Mouse (Mus musculus) embryonic facial prominence, embryonic 11.5 days (tissue): ENCODE data around the gene St8sia2. TPM values are rescaled to one million over a fixed set of nuclear protein-coding genes. Genes with fewer than 3 reads are reported as not detected.

Experiments
- ATAC-seq: fragments of 200-750 bp; cut with Nextera tagmentation; replicated peaks from 2 replicates; pipeline ENCODE4 v1.8.0; 2017; ENCODE audit warnings: low read depth; ENCODE audit not compliant: insufficient number of reproducible peaks, low FRiP score, low TSS enrichment
- DNase-seq: peaks from one replicate; pipeline ENCODE4 v3.0.0-alpha.2; 2015; ENCODE audit warnings: low spot score
- H3K27ac ChIP-seq: fragments of 300-500 bp; sonication (generic); replicated peaks from 2 replicates; pipeline ENCODE4 v1.5.1; 2014; ENCODE audit warnings: mild to moderate bottlenecking, low read depth, low read length, control low read depth
- H3K27me3 ChIP-seq: fragments of 300-500 bp; sonication (generic); 2 replicates; pipeline ENCODE4 v1.6.1; 2014; ENCODE audit warnings: mild to moderate bottlenecking, low read length, moderate library complexity, mixed read lengths; ENCODE audit not compliant: control insufficient read depth, insufficient read depth
- H3K36me3 ChIP-seq: fragments of 300-500 bp; sonication (generic); replicated peaks from 2 replicates; pipeline ENCODE4 v1.6.1; 2014; ENCODE audit warnings: low read depth, mild to moderate bottlenecking, low read length, moderate library complexity, mixed read lengths; ENCODE audit not compliant: control insufficient read depth, insufficient read depth
- H3K4me1 ChIP-seq: fragments of 300-500 bp; sonication (generic); 2 replicates; pipeline ENCODE4 v1.6.1; 2014; ENCODE audit warnings: low read length, mixed read lengths; ENCODE audit not compliant: control insufficient read depth, insufficient read depth
- H3K4me2 ChIP-seq: fragments of 300-500 bp; sonication (generic); 2 replicates; pipeline ENCODE4 v1.6.1; 2014; ENCODE audit warnings: low read depth, mild to moderate bottlenecking, control low read depth, low read length, moderate library complexity
- H3K4me3 ChIP-seq: fragments of 300-500 bp; sonication (generic); 2 replicates; pipeline ENCODE4 v1.5.1; 2014; ENCODE audit warnings: low read depth, low read length, control low read depth
- H3K9ac ChIP-seq: fragments of 300-500 bp; sonication (generic); replicated peaks from 2 replicates; pipeline ENCODE4 v1.6.1; 2014; ENCODE audit warnings: mild to moderate bottlenecking, control low read depth, low read length
- H3K9me3 ChIP-seq: fragments of 300-500 bp; sonication (generic); replicated peaks from 2 replicates; pipeline ENCODE4 v1.6.1; 2016; ENCODE audit warnings: mild to moderate bottlenecking, low read length, inconsistent platforms, mixed read lengths; ENCODE audit not compliant: control insufficient read depth
- WGBS: fragments of 180-500 bp; shearing (Covaris S2); extraction: QIAGEN DNeasy Blood & Tissue Kit; methylation state at CpG from one replicate; pipeline ENCODE4 v1.1.7; 2014; 5-methylcytosine and 5-hydroxymethylcytosine counted together
- polyA plus RNA-seq: library from polyadenylated mRNA; unstranded; fragments of >200 nt; fragmentation: Nextera tagmentation; extraction: Ambion mirVana; gene quantifications from 2 replicates; pipeline ENCODE4 v1.2.1, GENCODE M21; 2014

The St8sia2 gene
- polyA plus RNA-seq, 1 experiment from 2014 or later, result 24.7 TPM

DNA sequence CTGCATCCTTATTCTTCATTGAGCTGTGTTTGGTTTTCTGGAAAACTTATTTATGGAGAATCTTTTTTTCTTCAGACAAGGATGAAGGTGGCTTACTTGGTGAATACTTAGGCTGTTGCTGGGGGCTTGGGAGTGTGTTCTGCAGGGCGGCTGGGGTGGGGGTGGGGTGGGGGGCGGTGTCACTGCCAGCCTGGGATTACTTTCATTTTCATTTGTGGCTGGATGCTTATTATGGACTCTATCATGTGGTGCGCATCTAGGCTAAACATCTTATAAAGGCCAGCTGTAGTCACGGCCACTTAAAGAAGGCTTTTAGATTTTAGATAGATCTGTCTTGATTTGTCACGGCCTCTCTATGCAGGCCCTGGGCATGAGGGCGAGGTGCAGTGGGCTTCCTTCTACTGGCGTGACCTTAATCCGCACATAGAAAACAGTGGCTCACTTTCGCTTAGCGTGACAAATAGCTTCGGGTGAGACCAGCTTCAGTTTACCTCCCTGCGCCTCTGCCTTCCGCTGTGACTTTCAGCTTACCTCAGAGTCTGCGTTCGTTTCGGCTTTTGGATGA, 92.5 kb downstream of the St8sia2 start:
- no peaks in the 10 kb centered on the region for H3K27me3 ChIP-seq
- H3K27ac ChIP-seq, result no peak overlapping the region
- DNase-seq, result peak; percentile 52
- H3K36me3 ChIP-seq, result no peaks in the 10 kb centered on the region
- 66% methylated on average over 16 of the region's 16 CpGs for WGBS
- H3K9ac ChIP-seq, result no peak overlapping the region
- H3K9me3 ChIP-seq, result no peaks in the 10 kb centered on the region
- H3K4me3 ChIP-seq, result no peak overlapping the region
- ATAC-seq, result no peak; the same call in 1 of the 2 replicates
- no peak overlapping the region for H3K4me2 ChIP-seq
- no peaks in the 10 kb centered on the region; the same call in 1 of the 2 replicates for H3K4me1 ChIP-seq

DNA sequence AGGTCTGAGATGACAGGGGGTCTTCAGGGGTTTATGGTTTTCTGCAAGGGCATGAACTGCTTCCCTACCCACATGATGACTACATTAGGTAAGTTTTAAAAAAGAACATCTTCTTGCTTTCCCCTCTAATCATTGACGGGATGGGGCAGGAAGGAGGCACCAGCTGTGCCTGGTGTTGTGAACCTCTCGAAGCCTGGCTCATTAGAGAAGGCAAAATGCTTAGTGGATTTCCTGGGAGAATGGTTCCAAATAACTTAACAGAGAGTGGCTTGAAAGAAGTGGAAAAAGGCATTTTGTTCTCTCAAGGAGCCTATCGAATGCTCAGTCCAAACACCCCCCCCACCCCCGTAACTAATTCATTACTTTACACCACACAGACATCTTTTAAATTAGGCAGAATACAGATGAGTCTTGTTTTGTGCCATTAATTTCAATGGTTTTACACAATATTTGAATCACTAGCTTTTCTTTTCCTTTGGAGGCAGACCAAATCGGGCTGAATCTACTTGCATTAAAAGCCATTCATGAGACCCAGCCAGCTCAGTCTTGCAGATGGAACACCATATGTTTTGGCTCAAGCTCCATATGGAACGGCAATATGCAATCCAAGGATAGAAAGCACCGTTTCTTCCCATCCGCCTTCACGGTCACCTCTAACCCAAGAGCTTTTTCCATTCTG, 95.7 kb downstream of the St8sia2 start:
- ATAC-seq, result peak; percentile 30; the same call in 1 of the 2 replicates
- no peak overlapping the region for H3K4me2 ChIP-seq

DNA sequence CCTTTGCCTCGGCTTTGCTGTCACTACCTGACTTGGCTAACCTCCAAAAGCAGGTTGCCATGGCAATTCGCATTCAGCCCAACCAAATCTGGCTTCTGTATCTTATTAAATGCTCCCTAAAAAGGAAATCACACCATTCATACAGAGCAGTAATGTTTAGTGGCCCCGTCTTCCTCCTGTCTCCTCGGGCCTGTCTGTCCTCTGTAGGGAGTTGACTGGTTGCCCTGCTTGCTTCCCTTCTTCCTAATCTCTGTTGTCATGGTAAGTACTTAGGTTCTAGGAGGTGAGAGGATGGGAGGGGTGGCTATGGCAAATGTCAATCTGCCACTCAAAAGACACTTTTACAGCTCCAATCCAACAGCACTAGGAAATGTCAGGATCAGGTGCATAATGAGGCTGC, 101.6 kb downstream of the St8sia2 start:
- H3K4me1 ChIP-seq, result no peaks in the 10 kb centered on the region
- no peak overlapping the region for H3K4me2 ChIP-seq
- ATAC-seq (no peak), DNase-seq (no peak)
- no peak overlapping the region for H3K4me3 ChIP-seq
- H3K9me3 ChIP-seq, result no peaks in the 10 kb centered on the region
- no peak overlapping the region for H3K9ac ChIP-seq
- H3K27ac ChIP-seq, result no peak overlapping the region
- H3K36me3 ChIP-seq, result no peaks in the 10 kb centered on the region
- WGBS, result 31% methylated on average over 4 of the region's 4 CpGs
- no peaks in the 10 kb centered on the region for H3K27me3 ChIP-seq

More for the DNA sequence above, 95.7 kb downstream of the St8sia2 start:
- no peaks in the 10 kb centered on the region for H3K9me3 ChIP-seq
- no peaks in the 10 kb centered on the region; the same call in 1 of the 2 replicates for H3K4me1 ChIP-seq
- H3K36me3 ChIP-seq, result no peaks in the 10 kb centered on the region
- no peak overlapping the region for H3K4me3 ChIP-seq
- H3K9ac ChIP-seq, result no peak overlapping the region
- peak; percentile 49 for DNase-seq
- H3K27me3 ChIP-seq, result no peaks in the 10 kb centered on the region
- no peak overlapping the region for H3K27ac ChIP-seq
- WGBS, result 68% methylated on average over 9 of the region's 9 CpGs

DNA sequence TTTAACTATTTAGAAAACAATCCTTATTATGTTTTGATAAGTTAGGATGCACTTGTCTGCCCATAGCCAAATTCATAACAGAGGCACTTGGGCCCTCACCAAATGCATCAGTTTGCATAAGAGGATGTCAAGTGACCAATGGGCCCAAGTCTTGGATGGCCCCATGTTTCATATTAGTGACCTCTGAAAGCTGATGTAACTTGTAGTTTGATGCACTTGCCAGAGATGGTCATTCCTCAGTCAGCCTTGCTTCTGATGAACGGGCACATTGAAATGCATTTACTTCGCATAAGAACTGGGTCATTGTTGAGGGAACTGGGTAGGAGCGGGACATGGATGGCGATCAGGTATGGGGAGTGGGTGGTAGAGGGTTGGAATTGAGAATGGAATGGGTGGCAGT, 102.6 kb downstream of the St8sia2 start:
- no peaks in the 10 kb centered on the region for H3K9me3 ChIP-seq
- no peak overlapping the region for H3K9ac ChIP-seq
- H3K36me3 ChIP-seq, result no peaks in the 10 kb centered on the region
- no peak overlapping the region for H3K27ac ChIP-seq
- 90% methylated on average over 4 of the region's 4 CpGs for WGBS
- H3K4me3 ChIP-seq, result no peak overlapping the region
- no peak for DNase-seq
- H3K27me3 ChIP-seq, result no peaks in the 10 kb centered on the region
- no peak overlapping the region for H3K4me2 ChIP-seq
- no peaks in the 10 kb centered on the region for H3K4me1 ChIP-seq
- no peak for ATAC-seq

DNA sequence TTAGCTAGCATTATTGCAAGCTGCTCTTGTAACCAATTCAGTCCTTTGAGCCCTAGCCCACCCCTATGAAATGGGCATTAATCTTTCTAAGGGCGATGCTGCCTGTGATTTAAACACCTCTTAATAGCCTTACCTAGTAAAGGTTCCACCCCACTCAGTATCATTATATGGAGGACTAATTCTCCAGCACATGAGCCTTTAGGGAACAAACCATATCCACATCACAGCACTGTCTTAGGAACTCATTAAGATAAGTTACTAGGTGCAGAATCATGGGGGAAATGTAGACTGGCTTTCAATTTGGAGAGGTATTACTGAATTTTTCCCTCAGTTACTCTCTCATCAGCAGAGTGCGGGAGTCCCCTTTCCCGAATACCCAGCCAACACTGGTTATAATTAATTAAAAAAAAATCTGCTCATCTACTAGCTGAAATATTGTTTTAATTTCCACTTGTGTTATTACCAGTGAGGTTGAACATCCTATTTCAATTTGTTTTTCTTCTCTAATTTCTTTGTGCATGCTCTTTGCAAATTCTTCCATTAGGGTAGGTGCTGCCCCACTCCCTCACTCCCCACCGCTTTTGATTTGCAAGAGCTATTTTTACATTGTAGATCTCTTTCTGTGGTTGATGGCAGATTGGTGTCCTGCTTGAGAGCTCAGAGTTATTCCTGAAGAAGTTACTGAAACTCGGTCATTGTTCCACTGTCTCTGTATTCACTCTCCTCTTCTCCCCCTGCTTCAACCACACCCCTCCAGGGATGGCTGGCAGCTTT, 103.9 kb downstream of the St8sia2 start:
- no peak overlapping the region for H3K9ac ChIP-seq
- no peaks in the 10 kb centered on the region for H3K9me3 ChIP-seq
- no peak overlapping the region for H3K27ac ChIP-seq
- ATAC-seq (no peak), DNase-seq (no peak)
- 75% methylated on average over 5 of the region's 5 CpGs for WGBS
- no peaks in the 10 kb centered on the region for H3K27me3 ChIP-seq
- no peak overlapping the region for H3K4me3 ChIP-seq
- no peaks in the 10 kb centered on the region for H3K36me3 ChIP-seq
- H3K4me2 ChIP-seq, result no peak overlapping the region
- H3K4me1 ChIP-seq, result no peaks in the 10 kb centered on the region

DNA sequence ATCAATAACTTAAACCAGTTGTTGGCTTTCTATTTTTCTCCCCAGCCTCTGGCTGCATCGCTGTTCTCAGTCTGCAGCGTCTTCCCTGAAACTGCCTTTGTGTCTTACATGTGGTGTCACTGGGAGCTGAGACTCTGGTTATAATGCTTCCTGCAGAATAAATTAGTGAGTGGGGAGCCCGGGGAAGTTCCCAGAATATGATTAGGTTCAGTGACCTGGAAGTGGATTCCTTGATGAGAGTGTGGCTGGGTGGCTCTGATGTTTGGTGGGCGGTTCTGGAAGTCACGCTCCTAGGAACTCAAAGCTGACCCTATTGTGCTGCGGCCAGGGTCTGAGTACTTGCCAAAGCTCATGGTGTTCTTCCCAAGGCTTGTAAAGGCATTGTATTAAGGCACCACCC, 119.0 kb downstream of the St8sia2 start:
- Histone ChIP-seq H3K4me1 (no peaks in the 10 kb centered on the region), H3K36me3 (no peaks in the 10 kb centered on the region), H3K27me3 (no peaks in the 10 kb centered on the region), H3K27ac (no peak overlapping the region), H3K9ac (no peak overlapping the region), H3K4me3 (no peak overlapping the region), H3K4me2 (no peak overlapping the region), H3K9me3 (no peaks in the 10 kb centered on the region)
- WGBS, result 54% methylated on average over 6 of the region's 6 CpGs
- DNase-seq (no peak), ATAC-seq (0 out of 2 replicates have a peak, but pooled peaks have one; percentile 23)

DNA sequence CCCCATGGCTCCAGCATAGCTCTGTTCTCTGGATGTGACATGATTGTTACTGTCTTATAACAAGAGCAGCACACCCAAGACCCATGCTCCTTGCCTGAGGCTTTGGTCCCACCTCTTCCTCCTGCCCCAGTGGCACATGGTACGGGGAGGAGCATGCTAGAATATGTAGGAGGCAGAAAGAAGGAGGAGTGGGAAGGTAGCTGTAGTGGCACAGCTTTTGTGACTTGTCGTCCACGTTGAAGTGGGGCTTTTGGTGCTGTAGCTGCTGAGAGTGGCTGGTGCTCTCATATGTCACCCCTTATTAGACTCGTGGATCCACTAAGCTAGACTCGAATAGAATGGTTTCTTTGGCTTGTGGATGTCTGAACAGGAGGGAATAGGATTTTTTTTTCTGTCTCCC, 121.7 kb downstream of the St8sia2 start:
- H3K4me3 ChIP-seq, result no peak overlapping the region
- no peaks in the 10 kb centered on the region for H3K9me3 ChIP-seq
- H3K4me1 ChIP-seq, result no peaks in the 10 kb centered on the region
- 84% methylated on average over 5 of the region's 5 CpGs for WGBS
- H3K4me2 ChIP-seq, result no peak overlapping the region
- no peak for ATAC-seq
- H3K36me3 ChIP-seq, result no peaks in the 10 kb centered on the region
- DNase-seq, result no peak
- no peaks in the 10 kb centered on the region for H3K27me3 ChIP-seq
- H3K9ac ChIP-seq, result no peak overlapping the region
- H3K27ac ChIP-seq, result no peak overlapping the region
